Mouse (Mus musculus) small intestine, adult 2 months (tissue): Measurements from ENCODE around the gene Fkbp6. TPM values are rescaled to one million over a fixed set of nuclear protein-coding genes. Genes with fewer than 3 reads are reported as not detected.

Experiments used
- H3K27ac ChIP-seq: fragments of 200-500 bp; 2 replicates; pipeline ENCODE4 v1.5.1; 2012; ENCODE audit warnings: low read depth, low read length, control low read depth, inconsistent platforms; ENCODE audit not compliant: insufficient read depth
- H3K27me3 ChIP-seq: fragments of 200-500 bp; 2 replicates; pipeline ENCODE4 v1.6.1; 2012; ENCODE audit warnings: mild to moderate bottlenecking, moderate library complexity, low read length, inconsistent platforms; ENCODE audit not compliant: control insufficient read depth, insufficient read depth
- H3K36me3 ChIP-seq: fragments of 200-500 bp; 2 replicates; pipeline ENCODE4 v1.6.1; 2012; ENCODE audit warnings: mild to moderate bottlenecking, low read length, control low read depth, inconsistent platforms; ENCODE audit not compliant: control insufficient read depth, insufficient read depth
- H3K4me1 ChIP-seq: fragments of 200-500 bp; 2 replicates; pipeline ENCODE4 v1.6.1; 2012; ENCODE audit warnings: low read length, inconsistent platforms, mixed read lengths; ENCODE audit not compliant: control insufficient read depth, insufficient read depth, insufficient read length
- H3K4me3 ChIP-seq: fragments of 200-500 bp; 2 replicates; pipeline ENCODE4 v1.5.1; 2012; ENCODE audit warnings: low read depth, mild to moderate bottlenecking, control low read depth, inconsistent platforms, low read length, moderate library complexity
- CTCF ChIP-seq: fragments of 200-500 bp; IDR thresholded peaks from 2 replicates; pipeline ENCODE4 v1.5.1; 2012; ENCODE audit warnings: low read depth, mild to moderate bottlenecking, control low read depth, inconsistent platforms, low read length, moderate library complexity, mixed read lengths; ENCODE audit not compliant: insufficient replicate concordance, insufficient read length; ENCODE audit errors: extremely low read depth
- POLR2A ChIP-seq: fragments of 200-500 bp; IDR thresholded peaks from 2 replicates; pipeline ENCODE4 v1.6.1; 2012; ENCODE audit warnings: low read depth, mild to moderate bottlenecking, control low read depth, inconsistent platforms, low read length, moderate library complexity
- WGBS: fragments of 180-500 bp; shearing (Covaris S2); methylation state at CpG from one replicate; pipeline ENCODE4 v1.1.7; 2018; 5-methylcytosine and 5-hydroxymethylcytosine counted together
- polyA plus RNA-seq: library from polyadenylated mRNA; depleted of rRNA; stranded (reverse); fragments of >200 nt; gene quantifications from 2 replicates; pipeline ENCODE4 v1.2.3, GENCODE M21; 2012

The Fkbp6 gene
- polyA plus RNA-seq, 1 experiment = not detected

GRCm38 (mm10) chr5:135329471-135329870 is 20.4 kb downstream of the Fkbp6 start:
- H3K4me3 ChIP-seq = no peak overlapping the region
- H3K36me3 ChIP-seq = no peaks in the 10 kb centered on the region
- no peaks in the 10 kb centered on the region for H3K4me1 ChIP-seq
- no peaks in the 10 kb centered on the region for H3K27me3 ChIP-seq
- 81% methylated on average over 4 of the region's 4 CpGs for WGBS
- no peak for TF ChIP-seq CTCF
- no peak for TF ChIP-seq POLR2A
- no peak overlapping the region for H3K27ac ChIP-seq

- H3K36me3 ChIP-seq = no peaks in the 10 kb centered on the region
- H3K4me3 ChIP-seq = no peak overlapping the region
- no peaks in the 10 kb centered on the region for H3K27me3 ChIP-seq
- TF ChIP-seq CTCF (no peak), POLR2A (no peak)
- H3K27ac ChIP-seq = no peak overlapping the region
- no peaks in the 10 kb centered on the region for H3K4me1 ChIP-seq
- WGBS = 56% methylated on average over 3 of the region's 3 CpGs
Measured at GRCm38 (mm10) chr5:135326121-135326659, 23.7 kb downstream of the Fkbp6 start.

GRCm38 (mm10) chr5:135322197-135322596 is 27.6 kb downstream of the Fkbp6 start:
- no peaks in the 10 kb centered on the region for H3K4me1 ChIP-seq
- no peaks in the 10 kb centered on the region for H3K27me3 ChIP-seq
- H3K4me3 ChIP-seq = no peak overlapping the region
- TF ChIP-seq CTCF (no peak), POLR2A (no peak)
- no peak overlapping the region for H3K27ac ChIP-seq
- no peaks in the 10 kb centered on the region for H3K36me3 ChIP-seq
- 89% methylated on average over 1 of the region's 1 CpGs for WGBS

- H3K4me3 ChIP-seq = no peak overlapping the region
- no peaks in the 10 kb centered on the region for H3K36me3 ChIP-seq
- H3K27me3 ChIP-seq = no peaks in the 10 kb centered on the region
- WGBS = 60% methylated on average over 2 of the region's 2 CpGs
- TF ChIP-seq POLR2A = no peak
- no peak for TF ChIP-seq CTCF
- no peaks in the 10 kb centered on the region for H3K4me1 ChIP-seq
- no peak overlapping the region for H3K27ac ChIP-seq
Measured at GRCm38 (mm10) chr5:135319856-135320255, 30.0 kb downstream of the Fkbp6 start.

- no peaks in the 10 kb centered on the region for H3K27me3 ChIP-seq
- H3K36me3 ChIP-seq = no peaks in the 10 kb centered on the region
- TF ChIP-seq POLR2A = no peak
- TF ChIP-seq CTCF = no peak
- WGBS = 73% methylated on average over 3 of the region's 3 CpGs
- H3K27ac ChIP-seq = no peak overlapping the region
- no peaks in the 10 kb centered on the region for H3K4me1 ChIP-seq
- no peak overlapping the region for H3K4me3 ChIP-seq
Measured at GRCm38 (mm10) chr5:135316177-135316576, 33.7 kb downstream of the Fkbp6 start.

GRCm38 (mm10) chr5:135306321-135306965 is 43.4 kb downstream of the Fkbp6 start:
- Histone ChIP-seq H3K36me3 (no peaks in the 10 kb centered on the region), H3K4me1 (no peaks in the 10 kb centered on the region), H3K27me3 (no peaks in the 10 kb centered on the region), H3K4me3 (no peak overlapping the region), H3K27ac (no peak overlapping the region)
- 13% methylated on average over 10 of the region's 10 CpGs for WGBS
- TF ChIP-seq CTCF (no peak), POLR2A (no peak)

GRCm38 (mm10) chr5:135302454-135302853 is 47.4 kb downstream of the Fkbp6 start:
- Histone ChIP-seq H3K27ac (no peak overlapping the region), H3K36me3 (no peaks in the 10 kb centered on the region), H3K4me1 (no peaks in the 10 kb centered on the region), H3K27me3 (no peaks in the 10 kb centered on the region; the same call in 1 of the 2 replicates), H3K4me3 (no peak overlapping the region)
- WGBS = 75% methylated on average over 3 of the region's 3 CpGs
- TF ChIP-seq CTCF (no peak), POLR2A (no peak)

- 46% methylated on average over 3 of the region's 3 CpGs for whole genome bisulfite sequencing
- TF ChIP-seq CTCF (no peak), POLR2A (no peak)
- Histone ChIP-seq H3K27ac (no peak overlapping the region), H3K4me3 (no peak overlapping the region), H3K27me3 (no peaks in the 10 kb centered on the region; the same call in 1 of the 2 replicates), H3K4me1 (no peaks in the 10 kb centered on the region), H3K36me3 (no peaks in the 10 kb centered on the region)
Measured at GRCm38 (mm10) chr5:135301916-135302315, 47.9 kb downstream of the Fkbp6 start.
